Mouse (Mus musculus) liver, embryonic 14.5 days (tissue): ENCODE measurements around the gene Smad3. TPM values are rescaled to one million over a fixed set of nuclear protein-coding genes. Genes with fewer than 3 reads are reported as not detected.
A peak's percentile ranks its signal among the peaks of the same experiment; 100 is the strongest.

Experiments
- ATAC-seq: fragments of 200-750 bp; cut with Nextera tagmentation; 2 replicates; pipeline ENCODE4 v1.8.0; 2017; ENCODE audit warnings: moderate number of reproducible peaks, mild to moderate bottlenecking, moderate library complexity; ENCODE audit not compliant: insufficient read depth
- DNase-seq, 3 experiments: peaks; one replicate each; pipeline ENCODE4 v3.0.0-alpha.2; 2012 to 2013; ENCODE audit warnings: low read depth in 3 of 3, low spot score in 3 of 3
- H3K27ac ChIP-seq: fragments of 300-500 bp; sonication (generic); 2 replicates; pipeline ENCODE4 v1.5.1; 2014; ENCODE audit warnings: moderate library complexity, mild to moderate bottlenecking, control low read depth, inconsistent platforms
- H3K27me3 ChIP-seq: fragments of 300-500 bp; sonication (generic); 2 replicates; pipeline ENCODE4 v1.6.1; 2014; ENCODE audit warnings: mild to moderate bottlenecking, low read length, moderate library complexity; ENCODE audit not compliant: control insufficient read depth, insufficient read depth
- H3K36me3 ChIP-seq: fragments of 300-500 bp; sonication (generic); replicated peaks from 2 replicates; pipeline ENCODE4 v1.6.1; 2014; ENCODE audit warnings: low read depth; ENCODE audit not compliant: control insufficient read depth, insufficient read depth
- H3K4me1 ChIP-seq, 2 experiments: fragments of 200-500 bp in 1 of 2; fragments of 300-500 bp in 1 of 2; sonication (generic) in 1 of 2; replicated peaks; 2 replicates each; pipeline ENCODE4 v1.6.1; 2012 to 2014; ENCODE audit warnings: antibody characterized with exemption in 1 of 2, inconsistent platforms in 1 of 2, low read length in 1 of 2; ENCODE audit not compliant: control insufficient read depth in 2 of 2, insufficient read depth in 2 of 2
- H3K4me2 ChIP-seq: fragments of 300-500 bp; sonication (generic); 2 replicates; pipeline ENCODE4 v1.6.1; 2014; ENCODE audit warnings: low read depth, mild to moderate bottlenecking, control low read depth, moderate library complexity
- H3K4me3 ChIP-seq, 2 experiments: fragments of 200-500 bp in 1 of 2; fragments of 300-500 bp in 1 of 2; sonication (generic) in 1 of 2; 2 replicates each; pipeline ENCODE4 v1.5.1; 2012 to 2014; ENCODE audit warnings: low read depth in 2 of 2, low read length in 2 of 2, mild to moderate bottlenecking in 2 of 2, control low read depth in 1 of 2, inconsistent platforms in 1 of 2, moderate library complexity in 1 of 2; ENCODE audit not compliant: insufficient read depth in 1 of 2
- H3K9ac ChIP-seq: fragments of 300-500 bp; sonication (generic); replicated peaks from 2 replicates; pipeline ENCODE4 v1.6.1; 2014; ENCODE audit warnings: mild to moderate bottlenecking, control low read depth, moderate library complexity
- H3K9me3 ChIP-seq: fragments of 300-500 bp; sonication (generic); 2 replicates; pipeline ENCODE4 v1.6.1; 2016; ENCODE audit warnings: low read length, mixed read lengths; ENCODE audit not compliant: control insufficient read depth
- CTCF ChIP-seq: IDR thresholded peaks from 2 replicates; pipeline ENCODE4 v1.5.1; 2016; ENCODE audit warnings: antibody characterized with exemption, low read depth, control low read depth
- EP300 ChIP-seq: IDR thresholded peaks from 2 replicates; pipeline ENCODE4 v1.6.1; 2016; ENCODE audit warnings: antibody characterized with exemption, low read depth
- WGBS: fragments of 180-500 bp; shearing (Covaris S2); extraction: QIAGEN DNeasy Blood & Tissue Kit; methylation state at CpG from one replicate; pipeline ENCODE4 v1.1.7; 2014; ENCODE audit not compliant: insufficient replicate concordance; 5-methylcytosine and 5-hydroxymethylcytosine counted together
- polyA plus RNA-seq, 2 experiments: library from polyadenylated mRNA; depleted of rRNA in 1 of 2; stranded (reverse) in 1 of 2; unstranded in 1 of 2; fragments of >200 nt; fragmentation: Nextera tagmentation in 1 of 2; extraction: Ambion mirVana in 1 of 2; gene quantifications; 2 replicates each; pipeline versions ENCODE4 v1.2.1 to v1.2.3; 2012 to 2014

Smad3 gene
- polyA plus RNA-seq, 2 experiments = 1.7 to 3.2 TPM

GRCm38 (mm10) chr9:63796429-63796828, 38.6 kb upstream of the Smad3 start:
- DNase-seq (no peak), ATAC-seq (no peak)
- no peak overlapping the region for H3K4me3 ChIP-seq
- WGBS = 57% methylated on average over 3 of the region's 3 CpGs
- H3K9me3 ChIP-seq = no peaks in the 10 kb centered on the region
- no peaks in the 10 kb centered on the region for H3K36me3 ChIP-seq
- TF ChIP-seq EP300 = no peak
- no peak for TF ChIP-seq CTCF
- H3K27me3 ChIP-seq = no peaks in the 10 kb centered on the region
- H3K4me1 ChIP-seq = peaks cover 0 to 8% of the 10 kb centered on the region in 2 experiments; a peak in 2 of 4 replicates
- H3K27ac ChIP-seq = no peak overlapping the region
- H3K9ac ChIP-seq = no peak overlapping the region
- H3K4me2 ChIP-seq = no peak overlapping the region

GRCm38 (mm10) chr9:63793731-63794495, 36.1 kb upstream of the Smad3 start:
- no peak for ATAC-seq

GRCm38 (mm10) chr9:63791716-63792115, 33.9 kb upstream of the Smad3 start:
- H3K27ac ChIP-seq = no peak overlapping the region
- no peak for ATAC-seq
- no peaks in the 10 kb centered on the region for H3K27me3 ChIP-seq
- H3K4me3 ChIP-seq = no peak overlapping the region
- 66% methylated on average over 1 of the region's 1 CpGs for WGBS
- H3K9me3 ChIP-seq = no peaks in the 10 kb centered on the region
- H3K4me2 ChIP-seq = no peak overlapping the region
- no peak for DNase-seq
- no peaks in the 10 kb centered on the region for H3K36me3 ChIP-seq
- no peak for TF ChIP-seq CTCF
- TF ChIP-seq EP300 = no peak
- H3K9ac ChIP-seq = no peak overlapping the region
- H3K4me1 ChIP-seq = peaks cover 6 to 22% of the 10 kb centered on the region in 2 experiments; a peak in 3 of 4 replicates

More at GRCm38 (mm10) chr9:63793731-63794495, 36.1 kb upstream of the Smad3 start:
- no peaks in the 10 kb centered on the region for H3K27me3 ChIP-seq
- peaks cover 6 to 21% of the 10 kb centered on the region in 2 experiments; a peak in 3 of 4 replicates for H3K4me1 ChIP-seq
- H3K27ac ChIP-seq = no peak overlapping the region
- DNase-seq = no peak
- H3K36me3 ChIP-seq = no peaks in the 10 kb centered on the region
- no peak overlapping the region for H3K9ac ChIP-seq
- H3K4me2 ChIP-seq = no peak overlapping the region
- TF ChIP-seq CTCF (no peak), EP300 (no peak)
- no peak overlapping the region for H3K4me3 ChIP-seq
- no peaks in the 10 kb centered on the region for H3K9me3 ChIP-seq
- 20% methylated on average over 10 of the region's 10 CpGs for WGBS

- peaks cover 8 to 26% of the 10 kb centered on the region in 2 experiments for H3K4me1 ChIP-seq
- H3K27me3 ChIP-seq = no peaks in the 10 kb centered on the region
- no peak overlapping the region for H3K27ac ChIP-seq
- H3K9ac ChIP-seq = no peak overlapping the region
- no peaks in the 10 kb centered on the region for H3K9me3 ChIP-seq
- no peak overlapping the region for H3K4me2 ChIP-seq
- H3K36me3 ChIP-seq = no peaks in the 10 kb centered on the region
- H3K4me3 ChIP-seq = no peak overlapping the region
- ATAC-seq = no peak
- WGBS = 31% methylated on average over 6 of the region's 6 CpGs
- TF ChIP-seq CTCF (no peak), EP300 (no peak)
- DNase-seq = no peak
These were observed 33.5 kb upstream of the Smad3 start for GRCm38 (mm10) chr9:63791275-63791674.

GRCm38 (mm10) chr9:63790222-63790621, 32.4 kb upstream of the Smad3 start:
- Histone ChIP-seq H3K4me3 (no peak overlapping the region), H3K4me1 (peaks cover 18 to 37% of the 10 kb centered on the region in 2 experiments), H3K36me3 (no peaks in the 10 kb centered on the region), H3K4me2 (no peak overlapping the region), H3K27me3 (no peaks in the 10 kb centered on the region), H3K9ac (no peak overlapping the region), H3K9me3 (no peaks in the 10 kb centered on the region), H3K27ac (no peak overlapping the region)
- 80% methylated on average over 4 of the region's 4 CpGs for WGBS
- TF ChIP-seq CTCF (no peak), EP300 (peak; percentile 24; the same call in 1 of the 2 replicates)
- peak; percentile 42 for ATAC-seq
- DNase-seq = no peak
